Mouse (Mus musculus) myocyte (in vitro differentiated cells): ENCODE data around the gene Prpf18.

Source experiments
- CEBPB ChIP-seq: IDR thresholded peaks from 2 replicates; pipeline ENCODE4 v1.6.1; 2011; ENCODE audit warnings: mild to moderate bottlenecking, moderate library complexity; ENCODE audit not compliant: poor library complexity, insufficient read depth, severe bottlenecking
- E2F4 ChIP-seq: IDR thresholded peaks from one replicate; pipeline ENCODE4 v1.6.1; 2011; ENCODE audit warnings: mild to moderate bottlenecking, control low read depth, moderate library complexity; ENCODE audit not compliant: insufficient read depth
- MAX ChIP-seq: IDR thresholded peaks from one replicate; pipeline ENCODE4 v1.6.1; 2011; ENCODE audit warnings: low read depth, mild to moderate bottlenecking, control low read depth
- MYOD1 ChIP-seq, 3 experiments: IDR thresholded peaks; one replicate each; pipeline ENCODE4 v1.6.1; 2011; ENCODE audit warnings: control low read depth in 2 of 3, low read depth in 2 of 3, mild to moderate bottlenecking in 2 of 3, moderate library complexity in 1 of 3; ENCODE audit not compliant: insufficient read length in 2 of 3, control insufficient read depth in 1 of 3
- POLR2A ChIP-seq: IDR thresholded peaks from one replicate; pipeline ENCODE4 v1.6.1; 2011; ENCODE audit warnings: low read depth, mild to moderate bottlenecking, control low read depth, moderate library complexity; ENCODE audit not compliant: insufficient read length
- POLR2AphosphoS2 ChIP-seq: IDR thresholded peaks from one replicate; pipeline ENCODE4 v1.6.1; 2011; ENCODE audit warnings: low read depth, control low read depth; ENCODE audit not compliant: insufficient read length
- REST ChIP-seq: IDR thresholded peaks from one replicate; pipeline ENCODE4 v1.6.1; 2011; ENCODE audit warnings: mild to moderate bottlenecking, control low read depth, moderate library complexity; ENCODE audit not compliant: insufficient read depth, insufficient read length
- TCF12 ChIP-seq: IDR thresholded peaks from one replicate; pipeline ENCODE4 v1.6.1; 2011; ENCODE audit warnings: mild to moderate bottlenecking, control low read depth; ENCODE audit not compliant: poor library complexity, insufficient read depth, severe bottlenecking
- USF1 ChIP-seq: IDR thresholded peaks from one replicate; pipeline ENCODE4 v1.6.1; 2011; ENCODE audit warnings: low read depth, mild to moderate bottlenecking, control low read depth, moderate library complexity

DNA sequence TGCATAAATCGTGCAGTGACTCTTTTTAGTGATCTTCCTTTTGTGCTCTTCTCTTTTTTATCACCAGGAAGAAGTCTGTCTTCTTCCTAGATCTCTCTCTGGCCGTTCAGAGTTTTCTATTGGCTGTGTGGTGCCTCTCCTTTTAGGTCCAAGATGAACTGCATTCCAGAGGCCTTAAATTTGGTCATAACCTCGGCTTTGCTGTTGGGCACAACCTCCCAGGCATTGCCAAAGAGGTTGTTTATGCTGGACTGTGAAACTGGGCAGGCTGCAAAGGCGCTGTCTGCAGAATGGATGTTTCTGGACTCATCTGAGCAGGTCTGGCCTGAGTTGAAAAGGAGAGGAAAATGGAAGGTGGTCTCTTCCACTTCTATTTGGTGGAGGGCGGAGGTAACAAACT is 73.6 kb downstream of the Prpf18 start:
- TF ChIP-seq REST, result no peak
- TF ChIP-seq POLR2A, result no peak
- no peak for TF ChIP-seq MAX
- no peak for TF ChIP-seq MYOD1 (IDR thresholded peaks at IDR 0.05; ENCODE audit: control insufficient read depth in 1 of 3, insufficient read length in 2 of 3, low read depth in 2 of 3)
- TF ChIP-seq USF1, result no peak
- TF ChIP-seq POLR2AphosphoS2, result no peak
- no peak for TF ChIP-seq CEBPB
- no peak for TF ChIP-seq E2F4
- TF ChIP-seq TCF12, result no peak
